Mouse (Mus musculus) spleen, postnatal 4 days (tissue): Measurements from ENCODE around the gene Etl4.

Source experiments
- DNase-seq, 2 experiments: peaks; one replicate each; pipeline ENCODE4 v3.0.0; 2022; ENCODE audit warnings: low spot score in 2 of 2

Etl4 gene

DNA sequence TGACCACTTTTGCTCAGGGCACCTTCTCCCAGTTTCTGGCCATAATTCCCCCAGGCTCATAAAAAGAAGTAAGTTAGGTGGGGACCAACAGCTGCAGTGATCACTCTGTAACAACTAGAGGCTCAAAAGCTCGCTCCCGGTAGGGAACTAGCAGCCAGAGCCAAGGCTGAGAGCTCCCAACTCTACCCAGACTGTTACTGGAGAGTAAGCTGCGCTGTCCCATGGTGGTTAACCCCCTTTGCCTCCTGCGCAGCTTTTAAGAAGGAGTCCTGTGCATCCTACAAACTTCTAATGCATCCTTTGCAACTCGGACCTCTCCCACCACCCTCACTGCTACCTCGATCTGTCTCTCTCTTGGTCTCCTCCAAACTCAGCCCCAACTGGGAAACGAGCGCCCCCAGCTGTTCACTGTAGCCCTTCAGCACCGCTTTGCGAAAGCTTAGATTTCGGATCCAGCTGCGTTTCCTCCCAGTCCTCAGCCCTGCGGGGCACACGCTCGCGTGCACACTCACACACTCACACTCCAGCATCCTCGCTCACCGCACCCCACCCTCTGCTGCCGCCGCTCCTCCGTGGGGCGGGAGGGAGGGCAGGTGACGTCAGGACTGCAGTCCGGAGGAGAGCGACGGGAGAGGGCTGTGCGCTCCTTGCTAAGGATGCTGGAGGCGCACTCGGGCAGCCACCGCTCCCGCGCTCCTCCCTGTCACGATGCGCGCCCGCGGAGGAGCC is at the start of gene Etl4:
Gene Etl4, plus strand, starts transcription at position 610 of the 729 bp plus-strand sequence.
- DNase-seq = no peak

DNA sequence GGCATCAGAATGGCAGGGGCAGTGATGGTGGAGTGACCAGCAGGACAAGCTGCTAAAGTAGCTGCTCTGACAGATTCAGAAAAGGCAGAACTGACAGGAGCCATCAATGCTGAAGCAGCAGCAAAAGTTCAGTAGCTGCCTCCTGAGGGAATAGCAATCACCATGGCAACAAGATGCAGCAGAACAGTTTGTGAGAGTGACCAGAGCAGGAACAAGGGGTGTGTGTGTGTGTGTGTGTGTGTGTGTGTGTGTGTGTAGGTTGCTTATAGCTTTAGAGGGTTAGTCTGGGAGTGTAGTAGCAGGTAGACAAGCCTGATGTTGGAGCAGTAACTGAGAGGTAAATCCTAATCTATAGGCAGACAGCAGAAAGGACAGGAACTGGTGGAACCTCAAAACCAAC is 40.4 kb upstream of the Etl4 start:
- DNase-seq = no peak

- no peak for DNase-seq
These were observed 37.7 kb upstream of the Etl4 start for GRCm38 (mm10) chr2:19871881-19872280.

- no peak for DNase-seq
These were observed 18.7 kb upstream of the Etl4 start for GRCm38 (mm10) chr2:19890875-19891274.

GRCm38 (mm10) chr2:19909900-19910780 is 560 bp downstream of the Etl4 start:
- no peak for DNase-seq

DNA sequence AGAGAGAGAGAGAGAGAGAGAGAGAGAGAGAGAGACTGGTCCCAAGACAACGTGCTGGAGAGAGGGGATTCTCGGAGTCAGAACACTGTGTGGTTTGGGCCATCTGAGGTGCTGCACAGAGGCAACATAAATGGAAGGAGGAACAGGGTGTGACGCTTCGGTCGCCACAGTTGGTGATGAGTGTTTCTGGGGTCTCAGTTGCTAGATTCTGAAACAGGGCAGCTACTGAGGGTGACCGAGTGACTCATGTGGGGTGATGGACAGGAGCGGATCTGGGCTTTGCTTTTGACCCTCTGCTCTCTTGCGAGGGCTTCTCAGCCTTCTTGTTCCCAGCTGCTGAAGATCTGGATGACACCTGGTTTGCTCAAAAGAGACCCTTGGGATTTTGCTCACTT is 1.2 kb downstream of the Etl4 start:
- DNase-seq = no peak

DNA sequence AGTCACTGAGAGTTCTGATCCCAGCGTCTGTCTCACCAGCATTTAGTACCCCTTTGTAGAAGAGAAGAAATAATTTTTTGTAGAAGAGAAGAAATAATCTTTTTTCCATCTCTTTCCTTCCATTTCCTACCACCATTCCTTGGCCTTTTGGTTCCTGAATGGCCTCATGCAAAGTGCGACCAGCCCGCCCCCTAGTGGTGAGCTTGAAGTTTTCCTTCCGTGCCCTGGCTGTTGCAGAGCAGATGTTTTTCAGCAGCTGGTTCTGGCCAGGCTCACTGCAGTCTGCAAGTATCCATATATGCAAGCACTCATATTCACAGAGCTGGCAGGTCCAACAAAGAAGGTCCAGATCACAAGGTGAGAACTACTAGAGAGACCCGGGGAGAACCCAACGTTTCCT is 9.6 kb downstream of the Etl4 start:
- peak; percentile 15 to 76 for DNase-seq

DNA sequence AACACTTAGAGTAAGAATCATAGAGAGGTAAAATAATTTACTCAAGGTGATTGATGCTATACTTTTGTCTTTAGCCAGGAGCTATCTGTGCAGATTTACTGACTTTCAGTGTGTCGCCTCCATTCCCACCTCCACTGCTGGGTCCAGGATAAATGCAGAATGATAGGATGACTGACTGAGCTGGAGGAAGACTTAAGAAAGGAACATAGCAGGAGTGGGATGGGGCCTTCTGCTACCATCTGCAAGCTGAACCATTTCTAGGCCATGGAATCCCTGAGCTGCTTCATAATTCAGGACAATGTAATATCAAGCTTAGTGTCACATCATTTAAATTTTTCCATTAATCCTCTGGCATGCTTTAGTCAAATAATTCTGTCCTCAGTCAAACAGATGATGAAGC is 20.4 kb downstream of the Etl4 start:
- DNase-seq = no peak

- DNase-seq = no peak
These were observed 24.3 kb downstream of the Etl4 start for GRCm38 (mm10) chr2:19933836-19934235.

DNA sequence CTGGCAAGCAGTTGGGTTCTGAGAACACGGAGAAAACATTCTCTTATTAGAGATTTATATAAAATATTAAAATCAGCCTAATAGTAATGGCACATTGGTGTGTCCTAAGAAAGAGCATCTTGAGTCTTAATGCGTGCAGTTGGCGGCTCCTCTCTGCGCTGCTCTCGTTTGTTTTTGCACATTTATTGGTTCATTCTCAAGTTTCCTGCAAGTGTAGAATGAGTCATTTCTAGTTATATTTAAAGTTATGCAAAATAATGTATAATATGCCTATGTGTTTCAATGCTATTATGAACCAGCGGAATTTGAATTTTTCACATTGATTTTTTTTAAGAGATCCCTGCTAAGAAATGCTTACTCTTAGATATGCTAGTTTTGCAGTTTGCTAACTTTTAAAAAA is 35.6 kb downstream of the Etl4 start:
- no peak for DNase-seq

DNA sequence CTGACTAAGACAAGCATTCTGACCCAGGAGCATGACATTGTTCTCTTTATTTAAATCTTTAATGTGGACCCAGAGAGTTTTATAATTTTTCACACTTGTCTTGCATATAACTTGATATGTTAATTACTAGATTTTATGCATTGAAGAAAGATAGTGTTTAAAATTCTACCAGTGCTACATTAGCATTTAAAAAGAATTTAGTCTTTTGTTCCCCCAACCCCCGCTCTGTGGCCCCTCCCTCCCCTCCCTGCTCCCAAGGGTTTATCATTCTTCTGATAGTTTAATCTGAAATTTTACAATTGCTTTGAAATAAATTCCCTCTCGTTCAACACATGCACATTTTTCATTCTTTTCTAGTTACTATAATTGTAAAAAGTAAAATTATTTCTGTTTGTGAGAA is 43.4 kb downstream of the Etl4 start:
- DNase-seq = no peak

- DNase-seq = no peak
These were observed 56.9 kb downstream of the Etl4 start for GRCm38 (mm10) chr2:19966445-19966844.

DNA sequence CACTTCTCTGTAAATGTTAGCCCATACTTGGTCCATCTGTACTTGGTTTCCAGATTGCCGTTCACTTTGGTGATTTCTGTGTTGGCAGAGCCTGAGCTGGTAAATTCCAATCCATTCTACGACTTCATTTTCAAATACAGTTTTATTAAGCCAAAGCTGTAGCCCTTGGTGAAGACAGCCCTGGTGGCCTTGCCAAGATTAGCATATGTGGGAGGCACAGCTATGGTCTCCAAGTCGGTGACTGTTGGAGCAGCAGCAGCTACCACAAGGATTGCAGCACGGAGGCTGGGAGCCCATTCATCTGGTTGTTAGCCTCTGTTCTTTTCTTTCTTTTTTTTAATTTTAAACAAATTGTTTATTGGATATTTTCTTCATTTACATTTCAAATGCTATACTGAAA is 128.1 kb downstream of the Etl4 start:
- no peak for DNase-seq

GRCm38 (mm10) chr2:20072377-20072776 is 162.8 kb downstream of the Etl4 start:
- DNase-seq = no peak

GRCm38 (mm10) chr2:20076118-20076796 is 166.7 kb downstream of the Etl4 start:
- no peak for DNase-seq

GRCm38 (mm10) chr2:20084781-20085180 is 175.2 kb downstream of the Etl4 start:
- DNase-seq = no peak

- no peak for DNase-seq
These were observed 195.9 kb downstream of the Etl4 start for GRCm38 (mm10) chr2:20105456-20105855.

GRCm38 (mm10) chr2:20111703-20112102 is 202.1 kb downstream of the Etl4 start:
- DNase-seq = no peak

DNA sequence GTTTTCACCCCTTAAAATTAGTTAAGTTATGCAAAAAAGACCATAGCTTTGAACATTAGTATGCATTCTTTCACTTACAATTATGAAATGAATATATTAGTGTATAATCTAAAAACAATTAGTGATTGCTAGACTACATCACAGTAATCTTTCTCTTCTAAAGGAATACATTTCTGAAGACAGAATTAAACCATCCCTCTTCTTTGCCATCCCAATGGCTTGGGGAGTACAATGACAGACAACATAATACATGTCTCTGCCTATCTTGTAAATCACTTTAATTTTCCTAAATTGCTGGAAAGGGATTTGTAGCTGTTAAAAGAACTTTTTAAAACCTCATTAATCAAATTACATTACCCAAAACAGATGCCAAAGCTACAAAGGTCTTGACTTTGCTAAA is 216.3 kb downstream of the Etl4 start:
- DNase-seq = no peak

GRCm38 (mm10) chr2:20131792-20132191 is 222.2 kb downstream of the Etl4 start:
- DNase-seq = no peak

- DNase-seq = no peak
These were observed 228.8 kb downstream of the Etl4 start for GRCm38 (mm10) chr2:20138426-20138825.

- DNase-seq = no peak
These were observed 235.8 kb downstream of the Etl4 start for GRCm38 (mm10) chr2:20145368-20145767.

DNA sequence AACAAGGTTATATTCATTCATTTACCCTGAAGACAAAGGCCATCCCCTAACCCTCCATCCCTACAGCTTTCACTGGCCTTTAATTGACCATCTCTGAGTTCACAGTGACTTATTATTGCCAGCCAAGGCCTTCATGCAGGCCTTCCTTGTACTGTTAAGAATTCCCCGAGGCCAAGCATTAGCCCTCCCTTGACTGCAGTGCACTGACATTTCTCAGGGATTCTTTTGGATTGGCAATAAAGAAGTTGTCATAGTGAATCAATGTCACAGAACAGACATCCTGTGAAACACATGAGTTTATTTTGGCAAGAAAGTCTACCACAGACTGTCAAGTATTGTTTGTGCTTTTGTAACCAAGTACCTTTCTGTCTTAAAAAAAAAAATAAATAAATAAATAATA is 257.5 kb downstream of the Etl4 start:
- no peak for DNase-seq
